Mouse (Mus musculus) thymus, adult 2 months (tissue): ENCODE data around the gene Rims1. TPM values are rescaled to one million over a fixed set of nuclear protein-coding genes. Genes with fewer than 3 reads are reported as not detected.

ENCODE experiments used
- DNase-seq: peaks from one replicate; pipeline ENCODE4 v3.0.0; 2021
- H3K27ac ChIP-seq: fragments of 200-500 bp; 2 replicates; pipeline ENCODE4 v1.5.1; 2012; ENCODE audit warnings: low read length, control low read depth; ENCODE audit not compliant: control insufficient read depth, insufficient read depth
- H3K27me3 ChIP-seq: fragments of 200-500 bp; 2 replicates; pipeline ENCODE4 v1.6.1; 2012; ENCODE audit warnings: mild to moderate bottlenecking, low read length, moderate library complexity, mixed read lengths; ENCODE audit not compliant: control insufficient read depth, insufficient read depth
- H3K36me3 ChIP-seq: fragments of 200-500 bp; 2 replicates; pipeline ENCODE4 v1.6.1; 2012; ENCODE audit warnings: mild to moderate bottlenecking, low read length, moderate library complexity; ENCODE audit not compliant: control insufficient read depth, insufficient read depth
- H3K4me1 ChIP-seq: fragments of 200-500 bp; replicated peaks from 2 replicates; pipeline ENCODE4 v1.6.1; 2012; ENCODE audit warnings: low read length; ENCODE audit not compliant: control insufficient read depth, insufficient read depth
- H3K4me3 ChIP-seq: fragments of 200-500 bp; 2 replicates; pipeline ENCODE4 v1.5.1; 2012; ENCODE audit warnings: mild to moderate bottlenecking, low read length, control low read depth, moderate library complexity; ENCODE audit not compliant: control insufficient read depth, insufficient read depth
- CTCF ChIP-seq: fragments of 200-500 bp; IDR thresholded peaks from 2 replicates; pipeline ENCODE4 v1.5.1; 2012; ENCODE audit warnings: mild to moderate bottlenecking, control low read depth, low read length, moderate library complexity, borderline replicate concordance; ENCODE audit not compliant: control insufficient read depth, poor library complexity, insufficient read depth; ENCODE audit errors: extremely low read depth
- POLR2A ChIP-seq: fragments of 200-500 bp; IDR thresholded peaks from 2 replicates; pipeline ENCODE4 v1.6.1; 2012; ENCODE audit warnings: mild to moderate bottlenecking, low read length, control low read depth, moderate library complexity; ENCODE audit not compliant: control insufficient read depth, poor library complexity, insufficient read depth; ENCODE audit errors: extremely low read depth
- WGBS: fragments of 180-500 bp; shearing (Covaris S2); methylation state at CpG from one replicate; pipeline ENCODE4 v1.1.7; 2018; 5-methylcytosine and 5-hydroxymethylcytosine counted together
- polyA plus RNA-seq: library from polyadenylated mRNA; depleted of rRNA; stranded (reverse); fragments of >200 nt; gene quantifications from 2 replicates; pipeline ENCODE4 v1.2.3, GENCODE M21; 2012

Rims1 gene
- polyA plus RNA-seq, 1 experiment = not detected

DNA sequence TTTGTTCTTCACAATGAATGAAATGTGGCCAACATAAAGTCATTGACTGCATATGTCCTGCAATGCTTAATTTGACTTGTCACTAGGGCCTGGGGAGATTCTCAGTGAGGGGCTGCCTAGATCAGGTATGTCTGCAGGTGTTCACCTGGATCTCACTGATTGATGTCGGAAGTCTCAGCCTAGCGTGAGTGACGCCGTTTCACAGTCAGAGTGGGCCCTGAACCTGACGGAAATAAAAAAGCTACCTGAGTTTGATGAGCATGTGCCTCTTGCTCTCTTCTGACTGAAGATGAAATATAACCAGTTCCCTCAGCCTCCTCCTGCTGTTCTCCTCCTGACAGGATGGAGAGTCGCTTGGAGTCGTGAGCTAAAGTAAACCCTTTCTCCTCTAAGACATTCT, 173.2 kb downstream of the Rims1 start:
- no peak overlapping the region for H3K4me3 ChIP-seq
- 90% methylated on average over 7 of the region's 7 CpGs for WGBS
- no peaks in the 10 kb centered on the region for H3K4me1 ChIP-seq
- DNase-seq = no peak
- no peak for TF ChIP-seq CTCF
- H3K36me3 ChIP-seq = no peaks in the 10 kb centered on the region
- H3K27ac ChIP-seq = no peak overlapping the region
- H3K27me3 ChIP-seq = no peaks in the 10 kb centered on the region

DNA sequence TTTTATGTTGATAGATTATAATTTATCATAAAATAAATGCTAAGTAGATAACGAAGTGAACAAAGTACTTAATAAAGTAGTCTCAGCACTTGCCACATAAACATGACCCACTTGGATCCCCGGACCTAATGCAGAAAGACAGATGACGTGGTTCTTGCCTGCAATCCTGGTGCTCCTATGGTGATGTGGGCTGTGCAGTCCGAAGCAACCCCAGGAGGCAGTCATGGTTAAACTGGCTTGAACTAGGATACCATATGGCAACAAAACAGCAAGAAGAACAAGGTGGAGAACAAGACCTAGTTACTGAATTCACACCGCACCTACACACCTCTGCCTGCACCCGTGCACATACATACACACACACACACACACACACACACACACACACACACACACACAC, 173.8 kb downstream of the Rims1 start:
- 90% methylated on average over 6 of the region's 6 CpGs for WGBS
- no peaks in the 10 kb centered on the region for H3K4me1 ChIP-seq
- no peaks in the 10 kb centered on the region for H3K36me3 ChIP-seq
- H3K27ac ChIP-seq = no peak overlapping the region
- no peaks in the 10 kb centered on the region for H3K27me3 ChIP-seq
- DNase-seq = no peak
- TF ChIP-seq POLR2A = no peak
- TF ChIP-seq CTCF = no peak
- H3K4me3 ChIP-seq = no peak overlapping the region

DNA sequence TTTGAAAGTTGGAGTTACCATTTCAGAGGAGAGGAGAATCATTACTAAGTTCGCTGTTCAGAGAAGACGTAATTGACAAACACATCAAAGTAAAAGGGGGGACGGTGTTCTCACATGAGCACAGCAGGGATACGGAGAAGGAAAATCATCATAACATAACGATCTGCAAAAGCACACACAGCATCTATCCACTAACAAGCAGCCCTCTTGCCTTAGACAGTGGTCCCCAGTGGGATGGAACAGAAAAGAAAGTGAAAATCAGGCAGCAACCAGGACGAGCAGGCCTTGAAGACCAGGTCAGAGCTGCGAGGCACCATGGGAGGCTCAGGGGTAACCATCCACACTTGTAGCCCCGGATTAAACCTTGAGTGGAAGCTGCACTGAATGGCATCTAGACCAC, 176.8 kb downstream of the Rims1 start:
- Histone ChIP-seq H3K4me1 (no peaks in the 10 kb centered on the region), H3K27ac (no peak overlapping the region), H3K36me3 (no peaks in the 10 kb centered on the region), H3K27me3 (no peaks in the 10 kb centered on the region), H3K4me3 (no peak overlapping the region)
- TF ChIP-seq POLR2A = no peak
- no peak for TF ChIP-seq CTCF
- DNase-seq = no peak
- WGBS = 89% methylated on average over 8 of the region's 8 CpGs

DNA sequence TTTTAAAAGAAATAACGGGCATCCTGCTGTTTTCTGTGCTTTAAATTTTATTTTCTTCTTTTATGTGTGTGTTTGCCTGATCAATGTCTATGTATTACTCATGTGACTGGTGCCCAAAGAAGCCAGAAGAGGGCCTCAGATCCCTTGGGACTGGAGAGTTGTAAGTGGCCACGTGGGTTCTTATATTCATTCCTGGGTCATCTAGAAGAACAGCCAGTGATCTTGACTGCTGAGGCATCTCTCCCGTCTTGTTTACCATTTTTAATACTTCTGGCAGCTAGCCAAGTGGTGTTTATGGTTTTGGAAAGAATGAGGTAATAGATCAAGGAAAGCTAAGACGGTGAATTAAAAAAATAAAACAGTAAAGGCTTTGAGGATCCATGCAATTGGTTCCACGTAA, 178.8 kb downstream of the Rims1 start:
- 62% methylated on average over 5 of the region's 5 CpGs for whole genome bisulfite sequencing

DNA sequence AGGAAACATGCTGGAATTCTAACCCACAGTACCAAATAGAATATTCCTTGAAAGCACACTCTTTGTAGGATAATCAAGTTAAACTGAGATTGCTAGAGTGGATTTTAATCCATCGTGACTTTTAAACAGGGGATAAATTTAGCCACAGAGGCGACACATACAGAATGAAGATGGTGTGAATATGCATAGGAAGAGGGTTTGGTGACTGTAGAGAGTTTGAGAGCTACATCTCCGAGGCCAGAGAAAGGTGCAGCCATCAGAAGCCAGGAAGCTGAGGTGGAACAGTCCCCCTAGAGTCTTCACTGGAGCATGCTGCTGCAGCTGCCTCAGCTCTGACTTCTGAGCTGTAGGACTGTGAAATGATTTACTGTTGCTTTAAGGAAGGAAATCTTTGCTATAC, 179.5 kb downstream of the Rims1 start:
- H3K4me1 ChIP-seq = no peaks in the 10 kb centered on the region
- no peak overlapping the region for H3K27ac ChIP-seq
- TF ChIP-seq CTCF (no peak), POLR2A (no peak)
- WGBS = 52% methylated on average over 3 of the region's 3 CpGs
- no peaks in the 10 kb centered on the region for H3K36me3 ChIP-seq
- H3K27me3 ChIP-seq = no peaks in the 10 kb centered on the region
- no peak overlapping the region for H3K4me3 ChIP-seq
- DNase-seq = no peak

More for the DNA sequence above, 178.8 kb downstream of the Rims1 start:
- Histone ChIP-seq H3K36me3 (no peaks in the 10 kb centered on the region), H3K4me3 (no peak overlapping the region), H3K4me1 (no peaks in the 10 kb centered on the region), H3K27ac (no peak overlapping the region), H3K27me3 (no peaks in the 10 kb centered on the region)
- no peak for DNase-seq
- TF ChIP-seq POLR2A (no peak), CTCF (no peak)

DNA sequence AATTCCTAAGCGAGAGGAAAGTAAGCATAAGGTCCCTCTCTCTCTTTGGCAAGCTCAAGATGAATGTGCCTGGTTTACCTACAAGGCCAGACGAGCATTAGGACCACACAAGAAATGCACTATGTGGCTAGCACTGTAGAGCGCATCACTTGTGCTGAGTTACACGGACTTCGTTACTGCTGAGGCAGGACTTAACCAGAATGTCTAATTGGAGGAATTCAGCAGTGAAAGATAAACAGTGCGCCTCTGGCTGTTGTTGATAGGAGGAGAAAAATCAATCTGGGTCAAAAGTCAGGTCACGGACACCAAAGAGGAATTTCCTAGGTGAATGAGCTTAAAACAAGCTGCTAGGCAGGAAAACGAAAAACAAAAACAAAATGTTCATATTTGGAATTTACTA, 185.0 kb downstream of the Rims1 start:
- no peak for DNase-seq
- H3K27me3 ChIP-seq = no peaks in the 10 kb centered on the region
- H3K36me3 ChIP-seq = no peaks in the 10 kb centered on the region
- no peak overlapping the region for H3K27ac ChIP-seq
- H3K4me3 ChIP-seq = no peak overlapping the region
- no peaks in the 10 kb centered on the region for H3K4me1 ChIP-seq
- TF ChIP-seq POLR2A (no peak), CTCF (no peak)
- WGBS = 87% methylated on average over 8 of the region's 8 CpGs

DNA sequence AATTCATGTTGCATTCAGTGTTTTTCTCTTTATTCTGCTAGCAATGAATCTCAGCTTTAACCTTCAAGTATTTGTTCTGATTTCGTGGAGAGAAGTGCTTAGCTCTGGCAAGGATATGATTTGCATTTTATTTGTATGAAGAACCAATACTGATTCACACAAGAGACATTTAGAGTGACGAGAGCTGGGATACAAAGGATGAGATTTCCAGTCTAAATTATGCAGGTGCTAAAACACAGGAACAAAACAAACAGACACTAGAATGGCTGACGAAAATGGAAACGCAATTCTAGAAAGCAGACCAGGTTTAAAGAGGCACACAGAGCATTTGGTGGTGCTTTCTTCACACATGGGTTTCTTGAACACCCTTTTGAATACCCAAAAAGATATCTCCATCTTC, 190.2 kb downstream of the Rims1 start:
- WGBS = 88% methylated on average over 4 of the region's 4 CpGs
- Histone ChIP-seq H3K27me3 (no peaks in the 10 kb centered on the region), H3K4me3 (no peak overlapping the region), H3K36me3 (no peaks in the 10 kb centered on the region), H3K27ac (no peak overlapping the region), H3K4me1 (no peaks in the 10 kb centered on the region)
- TF ChIP-seq POLR2A (no peak), CTCF (no peak)
- DNase-seq = no peak
